Mouse (Mus musculus) kidney, postnatal 0 days (tissue): ENCODE results near the gene Tedc2. TPM values are rescaled to one million over a fixed set of nuclear protein-coding genes. Genes with fewer than 3 reads are reported as not detected.

Experiments used
- ATAC-seq: fragments of 200-750 bp; cut with Nextera tagmentation; replicated peaks from 2 replicates; pipeline ENCODE4 v1.8.0; 2017; ENCODE audit warnings: low read depth, moderate number of reproducible peaks, moderate TSS enrichment, moderate library complexity; ENCODE audit not compliant: low FRiP score
- DNase-seq: peaks from one replicate; pipeline ENCODE4 v3.0.0-alpha.2; 2016; ENCODE audit warnings: low spot score
- H3K27ac ChIP-seq: fragments of 300-500 bp; sonication (generic); 2 replicates; pipeline ENCODE4 v1.5.1; 2014; ENCODE audit warnings: mild to moderate bottlenecking
- H3K27me3 ChIP-seq: fragments of 300-500 bp; sonication (generic); 2 replicates; pipeline ENCODE4 v1.6.1; 2014; ENCODE audit warnings: low read length, mixed read lengths; ENCODE audit not compliant: insufficient read depth
- H3K36me3 ChIP-seq: fragments of 300-500 bp; sonication (generic); 2 replicates; pipeline ENCODE4 v1.6.1; 2014; ENCODE audit warnings: low read length, mixed read lengths; ENCODE audit not compliant: insufficient read depth
- H3K4me1 ChIP-seq: fragments of 300-500 bp; sonication (generic); replicated peaks from 2 replicates; pipeline ENCODE4 v1.6.1; 2014; ENCODE audit warnings: antibody characterized with exemption, low read length, mixed read lengths; ENCODE audit not compliant: insufficient read depth
- H3K4me2 ChIP-seq: fragments of 300-500 bp; sonication (generic); 2 replicates; pipeline ENCODE4 v1.6.1; 2014; ENCODE audit warnings: mild to moderate bottlenecking, low read length, moderate library complexity, mixed read lengths
- H3K4me3 ChIP-seq: fragments of 300-500 bp; sonication (generic); replicated peaks from 2 replicates; pipeline ENCODE4 v1.5.1; 2014; ENCODE audit warnings: low read depth, low read length
- H3K9ac ChIP-seq: fragments of 300-500 bp; sonication (generic); 2 replicates; pipeline ENCODE4 v1.6.1; 2014; ENCODE audit warnings: low read depth, low read length
- H3K9me3 ChIP-seq: fragments of 300-500 bp; sonication (generic); replicated peaks from 2 replicates; pipeline ENCODE4 v1.6.1; 2016; ENCODE audit warnings: low read length, inconsistent platforms, mixed read lengths
- CTCF ChIP-seq: IDR thresholded peaks from 2 replicates; pipeline ENCODE4 v1.5.1; 2016; ENCODE audit warnings: antibody characterized with exemption, low read depth, mild to moderate bottlenecking, moderate library complexity
- WGBS: fragments of 180-500 bp; shearing (Covaris S2); extraction: QIAGEN DNeasy Blood & Tissue Kit; methylation state at CpG from one replicate; pipeline ENCODE4 v1.1.7; 2014; 5-methylcytosine and 5-hydroxymethylcytosine counted together
- polyA plus RNA-seq: library from polyadenylated mRNA; unstranded; fragments of >200 nt; fragmentation: Nextera tagmentation; extraction: Ambion mirVana; gene quantifications from 2 replicates; pipeline ENCODE4 v1.2.1, GENCODE M21; 2015

Gene Tedc2
- polyA plus RNA-seq, 1 experiment from 2014 or later, result 6.7 TPM

- no peaks in the 10 kb centered on the region for H3K36me3 ChIP-seq
- ATAC-seq (no peak), DNase-seq (no peak)
- H3K9me3 ChIP-seq, result no peaks in the 10 kb centered on the region
- H3K4me2 ChIP-seq, result 0 out of 2 replicates have a peak overlapping the region, but pooled peaks have one; percentile 82
- 92% methylated on average over 2 of the region's 2 CpGs for WGBS
- H3K27me3 ChIP-seq, result no peaks in the 10 kb centered on the region
- no peak overlapping the region for H3K27ac ChIP-seq
- no peak overlapping the region for H3K9ac ChIP-seq
- H3K4me3 ChIP-seq, result no peak overlapping the region
- no peak for TF ChIP-seq CTCF
- no peaks in the 10 kb centered on the region; the same call in 1 of the 2 replicates for H3K4me1 ChIP-seq
Measured at GRCm38 (mm10) chr17:24252329-24252728, 31.7 kb upstream of the Tedc2 start.

- under 1% methylated on average over 48 of the region's 48 CpGs for WGBS
- peak within 1 kb of the TSS; percentile 71 for H3K9ac ChIP-seq
- DNase-seq, result peak; percentile 100
- H3K27ac ChIP-seq, result peak within 1 kb of the TSS; percentile 20; the same call in 1 of the 2 replicates
- H3K4me2 ChIP-seq, result peak within 1 kb of the TSS; percentile 82
- peaks cover 2% of the 10 kb centered on the region; the same call in 1 of the 2 replicates for H3K36me3 ChIP-seq
- TF ChIP-seq CTCF, result peak; percentile 52
- H3K27me3 ChIP-seq, result no peaks in the 10 kb centered on the region
- H3K9me3 ChIP-seq, result no peaks in the 10 kb centered on the region
- peak within 1 kb of the TSS; percentile 57 for H3K4me3 ChIP-seq
- no peaks in the 10 kb centered on the region; the same call in 1 of the 2 replicates for H3K4me1 ChIP-seq
- ATAC-seq, result peak; percentile 100
Measured at GRCm38 (mm10) chr17:24251320-24252069, 30.8 kb upstream of the Tedc2 start, which contains the start of gene Ccnf. TSS of gene Ccnf (minus strand) at chr17:24251484.

GRCm38 (mm10) chr17:24250988-24251319, 30.3 kb upstream of the Tedc2 start:
- WGBS, result under 1% methylated on average over 32 of the region's 32 CpGs
- ATAC-seq, result no peak
- peak overlapping the region; percentile 82 for H3K4me2 ChIP-seq

GRCm38 (mm10) chr17:24248641-24249040, 28.0 kb upstream of the Tedc2 start:
- H3K9ac ChIP-seq, result no peak overlapping the region
- H3K27me3 ChIP-seq, result no peaks in the 10 kb centered on the region
- no peaks in the 10 kb centered on the region for H3K9me3 ChIP-seq
- no peak overlapping the region for H3K27ac ChIP-seq
- no peaks in the 10 kb centered on the region; the same call in 1 of the 2 replicates for H3K4me1 ChIP-seq
- H3K36me3 ChIP-seq, result peaks cover 20% of the 10 kb centered on the region
- H3K4me2 ChIP-seq, result no peak overlapping the region
- whole genome bisulfite sequencing, result 97% methylated on average over 2 of the region's 2 CpGs
- no peak for ATAC-seq
- DNase-seq, result no peak
- peak; percentile 34; the same call in 1 of the 2 replicates for TF ChIP-seq CTCF
- H3K4me3 ChIP-seq, result no peak overlapping the region

More at GRCm38 (mm10) chr17:24250988-24251319, 30.3 kb upstream of the Tedc2 start:
- no peaks in the 10 kb centered on the region for H3K9me3 ChIP-seq
- H3K27me3 ChIP-seq, result no peaks in the 10 kb centered on the region
- H3K9ac ChIP-seq, result peak overlapping the region; percentile 50
- H3K36me3 ChIP-seq, result peaks cover 5% of the 10 kb centered on the region; the same call in 1 of the 2 replicates
- no peaks in the 10 kb centered on the region; the same call in 1 of the 2 replicates for H3K4me1 ChIP-seq
- H3K4me3 ChIP-seq, result peak overlapping the region; percentile 57
- TF ChIP-seq CTCF, result no peak
- no peak overlapping the region for H3K27ac ChIP-seq
- no peak for DNase-seq

- H3K4me2 ChIP-seq, result no peak overlapping the region
- WGBS, result 97% methylated on average over 8 of the region's 8 CpGs
- no peak for DNase-seq
- H3K4me3 ChIP-seq, result no peak overlapping the region
- no peak overlapping the region for H3K27ac ChIP-seq
- H3K36me3 ChIP-seq, result peaks cover 55% of the 10 kb centered on the region
- no peak overlapping the region for H3K9ac ChIP-seq
- ATAC-seq, result no peak
- TF ChIP-seq CTCF, result no peak
- H3K27me3 ChIP-seq, result no peaks in the 10 kb centered on the region
- no peaks in the 10 kb centered on the region for H3K9me3 ChIP-seq
- H3K4me1 ChIP-seq, result no peaks in the 10 kb centered on the region
Measured at GRCm38 (mm10) chr17:24244061-24244460, 23.4 kb upstream of the Tedc2 start.

- peak; percentile 71 for TF ChIP-seq CTCF
- Histone ChIP-seq H3K27me3 (no peaks in the 10 kb centered on the region), H3K9me3 (no peaks in the 10 kb centered on the region), H3K36me3 (peaks cover 56% of the 10 kb centered on the region), H3K4me2 (no peak overlapping the region), H3K9ac (no peak overlapping the region), H3K27ac (no peak overlapping the region), H3K4me3 (no peak overlapping the region), H3K4me1 (no peaks in the 10 kb centered on the region)
- DNase-seq (peak; percentile 28), ATAC-seq (no peak)
- WGBS, result 93% methylated on average over 4 of the region's 4 CpGs
Measured at GRCm38 (mm10) chr17:24243311-24243969, 22.8 kb upstream of the Tedc2 start.
